Mouse (Mus musculus) telencephalon, adult 2 months (tissue): ENCODE data around the gene Bmt2.

ENCODE experiments used
- DNase-seq: peaks from one replicate; pipeline ENCODE4 v3.0.0-alpha.2; 2011; ENCODE audit warnings: low read depth, low spot score

Bmt2 gene

DNA sequence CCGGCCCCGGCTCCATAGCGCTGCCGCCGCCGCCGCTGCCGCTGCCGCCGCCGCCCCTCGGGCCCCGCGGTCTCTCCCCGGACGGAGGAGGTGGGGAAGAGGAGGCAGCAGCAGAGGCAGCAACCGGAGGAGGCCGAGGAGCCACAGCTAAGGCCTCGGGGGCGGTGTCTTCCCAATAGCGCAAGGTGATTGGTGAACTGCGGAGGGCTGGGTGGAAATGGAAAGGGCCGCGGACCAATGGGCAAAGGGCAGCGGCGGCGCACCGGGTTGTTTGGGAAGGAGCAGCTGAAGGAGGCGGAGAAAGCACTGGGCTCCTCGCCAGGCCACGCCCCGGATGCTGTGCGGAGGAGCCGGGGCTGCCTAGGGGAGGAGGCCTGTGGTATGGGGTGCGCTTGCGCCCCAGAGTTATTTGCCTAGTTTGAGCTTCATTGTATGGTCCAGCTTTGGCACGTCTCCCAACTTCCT lies at the start of gene Bmt2:
Bmt2 (minus strand) TSS at position 149 of the 465 bp plus-strand sequence.
- peak; percentile 98 for DNase-seq

DNA sequence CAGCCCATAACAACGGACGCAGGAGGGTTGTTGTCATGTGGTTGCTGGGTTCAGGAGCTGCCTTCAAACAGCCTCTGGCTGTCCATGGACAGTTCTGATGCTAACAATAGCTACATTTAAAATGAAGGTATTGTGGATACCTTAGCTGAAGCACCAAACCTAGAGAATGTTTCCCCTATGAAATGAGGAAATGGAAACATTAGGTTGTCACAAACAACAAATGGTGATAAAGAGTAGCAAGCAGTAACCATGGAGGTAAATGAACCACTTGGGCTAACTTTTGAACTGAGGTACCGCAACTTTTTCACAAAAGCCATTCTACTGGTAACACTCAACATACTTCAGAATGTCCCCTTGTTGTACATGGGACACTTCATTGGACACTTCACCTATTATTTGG lies 44.4 kb upstream of the Bmt2 start:
- DNase-seq = no peak

DNA sequence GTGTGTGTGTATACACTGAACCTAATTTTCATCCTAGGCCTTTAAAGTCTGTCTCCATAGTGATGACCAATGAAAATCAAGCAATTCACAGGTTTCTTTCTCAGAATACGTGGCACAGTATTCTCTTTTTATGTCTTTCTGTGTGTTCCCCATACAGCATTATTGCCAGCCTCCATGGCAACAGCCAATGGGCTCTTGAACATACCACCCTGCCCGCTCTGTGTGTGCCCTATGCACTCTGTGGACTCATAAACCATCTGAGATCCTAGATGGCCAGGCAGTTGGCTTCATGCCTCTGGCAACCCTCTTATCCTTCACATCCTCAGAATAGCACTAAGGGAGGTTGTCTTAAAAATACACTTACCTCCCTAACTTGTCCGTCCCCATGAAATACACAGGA lies 37.1 kb upstream of the Bmt2 start:
- DNase-seq = no peak

DNA sequence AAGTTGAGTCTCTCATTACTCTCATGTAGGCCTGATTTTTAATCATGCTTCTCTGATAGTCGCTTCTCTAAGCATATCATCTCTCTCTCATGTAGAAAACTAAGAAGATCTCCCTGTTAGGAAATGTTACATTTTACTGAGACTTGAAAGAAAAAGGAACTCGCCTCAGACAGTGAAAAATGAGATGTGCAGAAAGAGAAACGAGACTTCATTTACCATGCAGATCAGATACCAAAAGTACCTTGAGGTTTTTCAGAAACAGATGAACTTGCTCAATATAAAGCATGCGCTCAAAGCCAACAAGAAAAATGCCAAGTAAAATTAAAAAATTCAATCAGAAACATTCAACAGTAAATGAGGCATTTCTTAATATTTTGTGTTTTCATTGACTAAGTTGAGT lies 19.1 kb upstream of the Bmt2 start:
- DNase-seq = no peak

DNA sequence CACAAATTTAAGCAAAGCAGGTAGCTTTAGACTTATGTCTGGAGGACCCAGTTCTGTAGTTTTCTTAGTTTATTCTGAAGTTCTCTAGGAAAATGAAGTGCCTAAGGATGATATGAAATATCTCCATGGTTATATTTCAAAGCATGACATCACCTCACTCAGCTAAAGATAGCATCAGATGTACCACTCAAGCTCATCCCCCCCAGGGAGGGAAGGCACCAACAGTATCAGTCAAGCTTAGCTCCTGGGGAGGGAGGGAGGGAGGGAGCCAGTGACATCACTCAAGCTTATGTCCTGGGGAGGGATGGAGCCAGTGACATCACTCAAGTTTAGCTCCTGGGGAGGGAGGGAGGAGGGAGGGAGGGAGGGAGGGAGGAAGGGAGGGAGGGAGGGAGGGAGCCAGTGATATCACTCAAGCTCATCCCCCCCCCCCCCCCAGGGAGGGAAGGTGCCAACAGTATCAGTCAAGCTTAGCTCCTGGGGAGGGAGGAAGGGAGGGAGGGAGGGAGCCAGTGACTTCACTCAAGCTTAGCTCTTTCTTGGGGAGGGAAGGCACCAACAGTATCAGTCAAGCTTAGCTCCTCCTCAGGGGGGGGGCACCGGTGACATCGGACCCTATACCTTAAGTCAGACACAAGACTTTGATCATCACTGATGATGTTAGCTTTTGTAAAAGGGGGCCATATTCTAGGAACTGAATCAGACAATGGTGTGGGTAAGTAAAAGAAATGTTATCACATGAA lies 17.5 kb upstream of the Bmt2 start:
- no peak for DNase-seq

DNA sequence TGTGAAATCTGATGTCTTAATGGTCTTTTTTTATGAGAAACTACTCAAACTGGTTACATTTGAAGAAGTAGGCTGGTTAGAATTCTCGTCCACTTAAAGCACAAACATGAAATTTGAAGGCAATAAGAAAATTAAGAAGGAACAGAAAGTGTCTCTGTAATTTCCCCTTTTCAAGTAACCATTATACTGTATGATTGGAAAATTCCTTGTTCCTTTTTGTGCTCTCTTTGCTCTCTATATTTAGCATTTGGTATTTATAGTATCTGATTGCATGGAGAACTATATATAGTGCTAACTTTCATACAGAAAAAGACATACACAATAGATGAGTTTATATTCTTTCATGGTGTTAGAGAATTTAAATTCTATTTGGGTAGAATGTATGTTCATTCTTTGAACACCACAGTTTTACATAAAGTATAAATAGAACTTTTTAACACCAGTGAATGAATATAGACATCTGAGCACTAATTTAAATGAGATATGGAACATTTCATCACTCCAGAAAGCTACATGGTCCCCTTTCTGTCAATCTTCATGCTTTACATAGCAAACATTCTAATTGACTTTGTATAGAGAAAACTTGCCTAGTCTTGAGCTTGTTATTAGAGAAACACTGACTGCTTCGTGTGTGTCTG lies 14.0 kb upstream of the Bmt2 start:
- DNase-seq = no peak

DNA sequence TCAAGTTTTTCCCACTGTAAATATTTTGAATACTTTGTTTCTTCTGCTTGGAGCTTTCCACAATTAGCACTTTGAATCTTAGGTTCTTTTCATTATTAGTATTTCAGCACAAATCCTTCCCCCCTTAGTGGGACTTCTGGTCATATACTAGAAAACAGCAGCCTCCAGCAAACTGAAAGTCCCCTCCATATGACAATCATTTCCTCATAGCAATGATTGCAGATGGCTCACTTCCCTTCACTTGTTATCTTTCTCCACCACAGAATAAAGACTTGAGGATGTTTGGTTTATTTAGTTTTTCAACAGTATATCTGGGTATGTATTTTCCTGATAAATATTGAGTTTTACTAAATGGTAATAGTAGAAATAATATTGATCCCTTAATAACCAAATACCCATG lies 12.6 kb upstream of the Bmt2 start:
- DNase-seq = no peak

DNA sequence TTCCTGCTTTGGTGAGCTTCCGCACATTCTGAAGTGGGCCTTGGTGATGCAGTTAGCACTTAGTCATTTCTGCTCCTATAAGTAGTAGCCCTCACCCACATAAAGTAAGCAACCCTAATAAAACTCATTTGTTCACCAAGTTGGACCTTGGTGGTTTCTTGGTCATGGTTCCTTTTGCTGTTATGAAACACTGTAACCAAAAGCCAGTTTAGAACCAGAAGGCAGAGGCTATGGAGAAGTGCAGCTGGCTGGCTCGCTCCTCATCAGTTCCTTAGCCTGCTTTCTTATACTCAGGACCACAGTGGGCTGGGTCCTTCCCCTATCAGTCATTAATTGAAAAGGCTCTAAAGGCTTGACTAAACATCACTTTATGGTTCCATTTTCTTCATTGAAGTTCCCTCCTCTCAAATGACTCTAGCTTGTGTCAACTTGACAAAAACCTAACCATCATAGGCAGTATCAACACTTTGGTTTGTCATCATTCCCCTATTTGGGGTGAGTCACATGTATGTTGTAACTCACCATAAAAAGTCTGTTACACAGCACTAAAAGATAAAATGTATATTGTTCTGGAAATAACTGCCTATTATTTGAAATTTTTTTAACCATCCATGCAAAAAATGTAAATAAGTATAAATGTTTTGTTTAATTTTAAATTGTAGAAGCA lies 6.3 kb upstream of the Bmt2 start:
- no peak for DNase-seq

DNA sequence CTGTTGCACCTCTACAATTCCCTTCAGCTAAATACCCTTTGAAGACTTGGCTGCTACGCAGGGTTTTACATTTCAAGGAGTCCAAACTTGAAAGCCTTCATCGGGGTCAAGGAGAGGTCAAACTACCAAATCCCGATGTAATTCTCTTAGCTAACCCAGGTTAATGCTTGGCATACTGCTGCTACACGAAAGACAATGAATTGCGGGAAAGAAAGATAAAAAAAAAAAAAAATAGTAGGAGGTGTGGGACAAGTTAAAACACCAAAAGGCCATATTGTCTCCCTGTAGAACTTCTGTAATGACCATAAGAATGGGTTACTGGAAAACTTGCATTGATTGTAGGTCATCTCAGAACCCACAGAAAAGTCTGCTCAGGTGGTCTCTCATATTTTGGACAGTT lies 583 bp upstream of the Bmt2 start:
- no peak for DNase-seq

DNA sequence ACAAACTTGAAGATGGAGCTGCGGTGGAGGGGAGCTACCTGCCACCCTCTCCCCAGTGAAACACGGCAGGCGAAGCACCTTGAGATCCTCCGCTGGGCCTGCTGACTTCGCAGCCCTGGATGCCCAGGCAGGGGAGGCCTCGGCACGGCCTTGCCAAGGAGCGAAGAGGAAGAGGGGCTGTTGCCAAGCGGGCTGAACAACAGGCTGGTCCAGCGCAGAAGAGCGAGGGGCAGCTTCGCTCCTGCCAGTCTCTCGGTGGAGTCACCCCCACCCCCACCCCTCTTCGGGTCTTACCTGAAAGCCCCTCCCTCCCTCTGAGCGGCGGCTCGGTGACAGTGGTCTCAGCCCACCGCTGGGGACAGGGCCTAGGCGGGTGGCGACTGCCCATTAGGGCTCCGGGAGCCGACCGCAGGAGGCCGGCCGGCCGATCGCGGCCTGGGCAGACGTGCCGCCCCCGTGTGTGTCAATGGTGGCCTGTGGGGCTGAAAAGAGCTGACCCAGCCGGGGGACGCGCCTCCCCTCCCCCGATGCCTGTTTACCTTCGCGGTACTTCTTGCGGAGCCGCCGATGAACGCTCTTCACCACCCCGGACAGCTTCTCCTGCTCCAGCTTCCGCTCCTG lies 515 bp downstream of the Bmt2 start:
- DNase-seq = no peak

DNA sequence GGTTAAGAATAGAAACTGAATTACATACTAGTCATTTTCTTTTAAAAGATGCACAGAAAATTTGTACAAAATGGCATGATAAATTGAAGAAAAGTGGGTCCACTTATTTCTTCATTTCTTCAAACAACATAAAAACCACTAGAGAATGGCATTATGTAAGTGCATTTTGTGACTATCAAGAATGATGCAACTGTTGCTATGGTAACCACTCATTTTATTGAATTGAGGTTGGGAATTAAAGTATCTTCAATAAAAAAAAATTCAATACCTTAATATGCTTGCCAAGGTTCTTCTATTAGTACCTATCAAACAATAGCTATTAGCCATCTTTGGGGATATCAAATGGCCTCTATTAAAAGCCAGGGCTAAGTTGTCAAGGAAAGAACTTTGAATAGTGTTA lies 1.6 kb downstream of the Bmt2 start:
- no peak for DNase-seq

DNA sequence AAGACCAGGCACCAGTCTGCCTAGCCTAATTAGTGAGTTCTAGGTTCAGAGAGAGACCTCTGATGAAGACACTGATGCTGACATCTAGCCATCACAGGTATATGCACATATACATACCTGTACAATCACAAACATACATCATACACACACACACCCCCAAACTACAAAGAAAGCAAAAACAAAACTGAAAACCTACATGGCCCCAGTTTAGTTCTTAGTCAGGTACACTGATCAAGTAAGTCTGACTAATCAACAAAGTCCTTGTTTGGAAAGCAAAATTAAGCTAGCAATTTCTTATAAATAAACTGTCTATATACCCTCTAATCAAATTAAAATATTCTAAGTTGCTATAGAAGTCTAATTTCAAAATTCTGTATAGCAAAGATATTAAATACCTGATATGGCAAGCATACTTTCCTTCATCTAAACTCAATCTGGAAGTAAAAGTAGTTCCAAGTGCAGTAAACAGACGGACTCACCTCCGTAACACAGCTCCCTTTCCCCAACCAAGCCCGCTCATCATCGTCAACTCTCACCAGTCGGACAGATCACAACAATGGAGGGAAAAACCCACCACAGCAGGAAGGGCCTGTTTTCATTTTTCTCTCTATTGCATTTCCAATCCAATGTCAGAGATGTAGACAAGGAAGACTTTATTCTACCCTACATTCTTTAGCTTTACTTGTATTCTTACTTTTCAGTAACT lies 3.0 kb downstream of the Bmt2 start:
- no peak for DNase-seq

DNA sequence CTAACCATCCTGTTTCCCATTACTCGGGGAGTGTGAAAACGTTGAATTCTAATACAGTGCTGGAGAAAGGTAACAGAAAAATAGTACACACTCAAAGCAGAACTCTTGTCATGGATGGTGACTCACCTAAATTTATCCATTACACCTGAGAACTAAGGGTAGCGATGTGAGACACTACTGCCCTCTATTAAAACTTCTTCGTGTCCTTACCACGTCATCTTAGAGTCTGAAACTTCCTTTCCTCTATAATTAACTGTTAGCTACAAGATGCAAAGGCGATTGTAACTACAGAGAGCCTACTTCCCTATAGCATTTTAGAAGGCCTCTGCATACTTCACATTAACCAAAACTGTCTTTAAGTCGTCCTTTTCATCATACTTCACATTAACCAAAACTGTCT lies 12.1 kb downstream of the Bmt2 start:
- DNase-seq = no peak

DNA sequence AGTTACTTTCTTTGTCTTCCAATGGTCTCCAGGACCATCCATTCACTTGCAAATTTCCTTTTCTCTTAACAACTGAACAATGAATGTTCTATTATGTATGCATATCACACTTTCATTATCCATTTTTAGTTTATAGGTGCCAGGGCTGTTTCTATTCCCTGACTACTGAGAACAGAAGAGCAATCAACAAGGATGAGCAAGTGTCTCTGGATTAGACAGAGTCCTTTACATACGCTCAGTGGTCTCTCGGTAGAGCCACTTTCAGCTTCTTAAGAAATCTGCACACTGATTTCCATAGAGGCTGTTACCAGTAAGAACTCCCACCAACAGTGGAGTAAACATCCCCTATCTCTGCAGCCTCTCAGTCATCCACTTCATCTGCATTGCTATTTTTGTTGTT lies 19.8 kb downstream of the Bmt2 start:
- DNase-seq = no peak

DNA sequence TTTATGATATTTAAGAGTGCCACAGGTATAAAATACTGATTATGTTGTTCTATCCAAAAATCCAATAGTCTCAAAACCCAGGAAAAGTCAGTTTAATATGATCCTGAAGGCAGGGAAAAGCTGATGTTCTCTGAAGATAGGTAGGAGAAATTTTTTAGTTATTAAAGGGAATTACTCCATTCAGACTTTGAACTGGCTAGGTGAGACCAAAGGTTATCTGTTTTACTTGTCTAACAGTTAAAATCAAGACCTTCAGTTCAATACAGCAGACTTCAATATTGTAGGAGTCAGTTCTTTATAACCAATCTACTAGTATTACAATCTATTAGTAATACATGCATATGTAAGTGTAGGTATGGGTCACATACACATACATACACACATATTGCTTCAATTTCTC lies 23.7 kb downstream of the Bmt2 start:
- DNase-seq = no peak

DNA sequence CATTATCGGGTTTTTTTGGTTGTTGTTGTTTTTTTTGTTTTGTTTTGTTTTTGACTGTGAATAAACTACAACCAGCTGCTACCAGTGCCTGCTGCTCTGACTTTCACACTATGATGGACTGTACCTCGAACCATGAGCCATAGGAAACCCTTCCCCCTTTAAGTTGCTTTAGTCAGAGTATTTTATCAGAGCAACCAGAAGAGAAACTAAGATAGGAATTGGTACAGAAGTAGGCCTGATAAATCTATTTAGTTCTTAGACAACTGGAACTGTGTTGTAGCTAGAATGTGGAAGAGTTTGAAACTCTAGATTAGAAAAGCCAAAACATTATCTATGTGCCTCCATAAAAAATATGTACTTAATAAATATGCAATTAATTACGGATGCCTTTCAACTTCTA lies 25.5 kb downstream of the Bmt2 start:
- no peak for DNase-seq

DNA sequence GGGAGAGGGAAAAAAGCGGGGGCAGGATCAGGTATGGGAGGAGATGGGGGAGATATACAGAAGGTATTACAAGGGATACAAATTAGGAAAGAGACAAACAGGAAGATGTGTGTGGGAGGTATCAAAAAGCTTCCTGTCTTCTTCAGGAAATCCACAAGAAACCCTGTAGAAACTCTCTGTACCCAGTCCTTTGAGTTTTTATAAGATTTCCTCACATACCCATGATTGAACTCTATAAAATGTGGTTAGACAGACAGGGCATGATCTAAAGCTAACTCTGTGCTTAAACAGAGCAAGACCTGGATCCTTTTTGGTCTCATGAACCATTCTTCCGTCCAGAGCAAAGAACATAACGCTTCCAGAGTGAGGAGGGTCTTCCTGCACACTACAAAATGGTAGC lies 26.9 kb downstream of the Bmt2 start:
- no peak for DNase-seq

DNA sequence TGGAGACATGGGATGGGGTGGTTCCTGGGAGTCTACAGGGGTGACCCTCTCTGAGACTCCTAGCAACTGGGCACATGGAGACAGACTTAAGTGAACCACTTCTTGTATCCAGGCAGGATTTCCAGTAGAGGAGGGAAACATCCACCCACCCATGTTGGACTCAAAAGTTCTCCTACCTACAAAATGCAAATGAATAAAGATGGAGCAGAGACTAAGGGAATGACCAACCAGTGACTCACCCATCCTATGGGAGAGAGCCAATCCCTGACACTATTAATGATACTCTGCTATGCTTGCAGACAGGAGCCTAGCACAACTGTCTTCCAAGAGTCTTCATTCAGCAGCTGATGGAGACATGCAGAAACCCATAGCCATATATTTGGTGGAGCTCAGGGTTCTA lies 29.5 kb downstream of the Bmt2 start:
- no peak for DNase-seq

DNA sequence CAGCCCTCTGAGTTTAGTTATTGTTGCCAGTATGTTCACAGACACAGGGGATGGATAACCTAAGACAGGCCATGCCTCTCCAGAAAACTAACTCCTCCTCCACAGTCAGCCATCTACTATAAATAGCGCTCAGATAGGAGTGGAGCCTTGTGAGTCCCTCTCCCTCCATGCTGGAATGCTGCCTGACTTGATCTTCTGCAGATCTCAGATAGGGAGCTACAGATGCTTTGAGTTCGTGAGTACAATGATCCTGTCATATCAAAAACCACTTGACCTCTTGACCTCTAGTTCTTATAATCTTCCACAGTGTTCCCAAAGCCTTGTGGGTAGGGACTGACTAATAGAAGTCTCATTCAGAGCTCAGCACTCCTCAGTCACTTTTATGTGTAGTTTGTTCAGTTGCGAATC lies 41.2 kb downstream of the Bmt2 start:
- DNase-seq = no peak

DNA sequence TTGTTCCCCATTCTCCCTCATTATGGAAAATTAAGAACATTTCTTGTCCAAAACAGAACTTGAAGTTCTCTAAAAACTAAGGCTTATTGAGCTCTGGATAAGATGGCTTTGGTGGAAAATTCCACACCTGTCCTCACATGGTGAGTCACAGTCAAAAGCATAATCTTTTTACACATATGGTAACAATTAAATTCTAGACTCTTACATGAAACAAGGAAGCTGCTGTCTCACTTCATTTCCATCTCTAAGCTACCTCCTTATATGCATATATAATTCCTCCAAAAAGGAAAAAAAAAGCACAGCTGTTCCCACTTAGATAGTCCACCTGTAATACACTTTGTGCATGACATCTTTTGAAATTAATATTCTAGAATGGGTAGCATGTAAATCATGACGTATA lies 45.2 kb downstream of the Bmt2 start:
- DNase-seq = peak; percentile 36

DNA sequence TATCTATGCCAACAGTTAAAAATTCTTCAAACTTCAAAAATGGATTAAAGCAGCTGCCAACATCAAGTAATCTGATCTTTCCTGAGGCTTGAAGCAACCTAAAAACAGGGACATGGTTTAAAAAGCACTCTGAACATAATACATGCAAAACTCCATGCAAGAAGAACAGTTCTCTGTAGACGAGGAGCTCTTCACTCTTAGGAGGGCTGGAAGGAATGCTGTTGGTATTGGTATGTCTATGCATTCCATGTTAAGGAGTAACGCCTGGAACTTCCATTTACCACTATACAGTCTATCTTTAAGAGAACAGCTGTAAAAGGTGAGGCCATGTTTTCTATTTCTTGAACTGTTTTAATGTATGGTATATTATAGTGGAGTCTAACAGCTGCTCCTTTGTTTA lies 47.2 kb downstream of the Bmt2 start:
- no peak for DNase-seq

DNA sequence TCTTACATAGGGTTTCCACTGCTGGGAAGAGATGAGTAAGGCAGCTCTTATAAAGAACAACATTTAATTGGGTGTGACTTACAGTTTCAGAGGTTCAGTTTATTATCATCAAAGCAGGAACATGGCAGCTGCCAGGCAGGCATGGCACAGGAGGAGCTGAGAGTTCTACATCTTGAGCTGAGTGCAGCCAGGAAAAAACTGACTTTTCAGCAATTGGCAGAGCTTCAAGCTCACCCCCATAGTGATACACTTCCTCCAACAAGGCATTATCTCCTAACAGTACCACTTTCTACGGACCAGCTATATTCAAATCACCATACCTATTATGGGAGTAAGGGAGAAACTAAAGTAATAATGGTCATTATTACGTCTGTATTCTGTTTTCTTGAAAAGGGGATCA lies 58.1 kb downstream of the Bmt2 start:
- no peak for DNase-seq
